Mouse (Mus musculus): ENCODE measurements around the gene Gm11549. TPM values are rescaled to one million over a fixed set of nuclear protein-coding genes. Genes with fewer than 3 reads are reported as not detected.

The Gm11549 gene
- polyA plus RNA-seq, 1 experiment from 2014 or later = not detected

GRCm38 (mm10) chr3:36544961-36545360 is 23.3 kb upstream of the Gm11549 start:
- Histone ChIP-seq H3K4me2 (ENCODE audit: low read depth, low read length) (no peak overlapping the region), H3K36me3 (ENCODE audit: control insufficient read depth, insufficient read depth) (no peaks in the 10 kb centered on the region), H3K4me1 (ENCODE audit: control insufficient read depth, low read depth, low read length) (no peaks in the 10 kb centered on the region), H3K27me3 (ENCODE audit: control insufficient read depth, insufficient read depth, low read depth, low read length) (no peaks in the 10 kb centered on the region), H3K4me3 (ENCODE audit: low read depth, low read length) (no peak overlapping the region), H3K9ac (ENCODE audit: low read depth, low read length) (no peak overlapping the region), H3K27ac (ENCODE audit: low read length) (no peak overlapping the region), H3K9me3 (replicated peaks; ENCODE audit: control insufficient read depth, low read length) (no peaks in the 10 kb centered on the region)
- 59% methylated on average over 3 of the region's 3 CpGs for WGBS (ENCODE audit: insufficient replicate concordance)
- no peak for ATAC-seq (ENCODE audit: low read depth)

- no peaks in the 10 kb centered on the region for H3K36me3 ChIP-seq (ENCODE audit: control insufficient read depth, insufficient read depth)
- no peak overlapping the region for H3K4me2 ChIP-seq (ENCODE audit: low read depth, low read length)
- 51% methylated on average over 2 of the region's 2 CpGs for WGBS (ENCODE audit: insufficient replicate concordance)
- ATAC-seq (ENCODE audit: low read depth) = no peak
- H3K27me3 ChIP-seq (ENCODE audit: control insufficient read depth, insufficient read depth, low read depth, low read length) = no peaks in the 10 kb centered on the region
- H3K27ac ChIP-seq (ENCODE audit: low read length) = no peak overlapping the region
- H3K4me1 ChIP-seq (ENCODE audit: control insufficient read depth, low read depth, low read length) = no peaks in the 10 kb centered on the region
- H3K9ac ChIP-seq (ENCODE audit: low read depth, low read length) = no peak overlapping the region
- H3K4me3 ChIP-seq (ENCODE audit: low read depth, low read length) = no peak overlapping the region
- no peaks in the 10 kb centered on the region for H3K9me3 ChIP-seq (replicated peaks; ENCODE audit: control insufficient read depth, low read length)
Measured at GRCm38 (mm10) chr3:36541399-36541798, 19.8 kb upstream of the Gm11549 start.

GRCm38 (mm10) chr3:36540756-36541155 is 19.1 kb upstream of the Gm11549 start:
- Histone ChIP-seq H3K36me3 (ENCODE audit: control insufficient read depth, insufficient read depth) (no peaks in the 10 kb centered on the region), H3K9ac (ENCODE audit: low read depth, low read length) (no peak overlapping the region), H3K4me3 (ENCODE audit: low read depth, low read length) (no peak overlapping the region), H3K4me2 (ENCODE audit: low read depth, low read length) (no peak overlapping the region), H3K27ac (ENCODE audit: low read length) (no peak overlapping the region), H3K4me1 (ENCODE audit: control insufficient read depth, low read depth, low read length) (no peaks in the 10 kb centered on the region), H3K9me3 (replicated peaks; ENCODE audit: control insufficient read depth, low read length) (no peaks in the 10 kb centered on the region), H3K27me3 (ENCODE audit: control insufficient read depth, insufficient read depth, low read depth, low read length) (no peaks in the 10 kb centered on the region)
- WGBS (ENCODE audit: insufficient replicate concordance) = 34% methylated on average over 2 of the region's 2 CpGs
- no peak for ATAC-seq (ENCODE audit: low read depth)

GRCm38 (mm10) chr3:36537701-36538470 is 16.3 kb upstream of the Gm11549 start:
- Histone ChIP-seq H3K4me2 (ENCODE audit: low read depth, low read length) (no peak overlapping the region), H3K27ac (ENCODE audit: low read length) (no peak overlapping the region), H3K36me3 (ENCODE audit: control insufficient read depth, insufficient read depth) (no peaks in the 10 kb centered on the region), H3K9ac (ENCODE audit: low read depth, low read length) (no peak overlapping the region), H3K27me3 (ENCODE audit: control insufficient read depth, insufficient read depth, low read depth, low read length) (no peaks in the 10 kb centered on the region), H3K4me1 (ENCODE audit: control insufficient read depth, low read depth, low read length) (peaks cover under 1% of the 10 kb centered on the region; the same call in 1 of the 2 replicates), H3K9me3 (replicated peaks; ENCODE audit: control insufficient read depth, low read length) (no peaks in the 10 kb centered on the region), H3K4me3 (ENCODE audit: low read depth, low read length) (no peak overlapping the region)
- WGBS (ENCODE audit: insufficient replicate concordance) = 65% methylated on average over 4 of the region's 4 CpGs
- ATAC-seq (ENCODE audit: low read depth) = no peak

GRCm38 (mm10) chr3:36536041-36536440 is 14.4 kb upstream of the Gm11549 start:
- Histone ChIP-seq H3K9me3 (replicated peaks; ENCODE audit: control insufficient read depth, low read length) (no peaks in the 10 kb centered on the region), H3K4me2 (ENCODE audit: low read depth, low read length) (no peak overlapping the region), H3K9ac (ENCODE audit: low read depth, low read length) (no peak overlapping the region), H3K36me3 (ENCODE audit: control insufficient read depth, insufficient read depth) (no peaks in the 10 kb centered on the region), H3K4me3 (ENCODE audit: low read depth, low read length) (no peak overlapping the region), H3K27ac (ENCODE audit: low read length) (no peak overlapping the region), H3K4me1 (ENCODE audit: control insufficient read depth, low read depth, low read length) (peaks cover 2% of the 10 kb centered on the region; the same call in 1 of the 2 replicates), H3K27me3 (ENCODE audit: control insufficient read depth, insufficient read depth, low read depth, low read length) (0 out of 2 replicates have a peak, but pooled peaks cover 3% of the 10 kb centered on the region)
- 68% methylated on average over 12 of the region's 12 CpGs for WGBS (ENCODE audit: insufficient replicate concordance)
- no peak for ATAC-seq (ENCODE audit: low read depth)

- Histone ChIP-seq H3K4me2 (ENCODE audit: low read depth, low read length) (no peak overlapping the region), H3K4me3 (ENCODE audit: low read depth, low read length) (no peak overlapping the region), H3K9ac (ENCODE audit: low read depth, low read length) (no peak overlapping the region), H3K36me3 (ENCODE audit: control insufficient read depth, insufficient read depth) (no peaks in the 10 kb centered on the region), H3K9me3 (replicated peaks; ENCODE audit: control insufficient read depth, low read length) (no peaks in the 10 kb centered on the region), H3K27ac (ENCODE audit: low read length) (no peak overlapping the region), H3K27me3 (ENCODE audit: control insufficient read depth, insufficient read depth, low read depth, low read length) (0 out of 2 replicates have a peak, but pooled peaks cover 3% of the 10 kb centered on the region), H3K4me1 (ENCODE audit: control insufficient read depth, low read depth, low read length) (peaks cover 2% of the 10 kb centered on the region; the same call in 1 of the 2 replicates)
- no peak for ATAC-seq (ENCODE audit: low read depth)
- 3% methylated on average over 1 of the region's 1 CpGs for whole genome bisulfite sequencing (ENCODE audit: insufficient replicate concordance)
Measured at GRCm38 (mm10) chr3:36533201-36533672, 11.6 kb upstream of the Gm11549 start.

- peaks cover 2% of the 10 kb centered on the region; the same call in 1 of the 2 replicates for H3K4me1 ChIP-seq (ENCODE audit: control insufficient read depth, low read depth, low read length)
- H3K9ac ChIP-seq (ENCODE audit: low read depth, low read length) = no peak overlapping the region
- H3K9me3 ChIP-seq (replicated peaks; ENCODE audit: control insufficient read depth, low read length) = no peaks in the 10 kb centered on the region
- H3K27me3 ChIP-seq (ENCODE audit: control insufficient read depth, insufficient read depth, low read depth, low read length) = 0 out of 2 replicates have a peak, but pooled peaks cover 3% of the 10 kb centered on the region
- no peaks in the 10 kb centered on the region for H3K36me3 ChIP-seq (ENCODE audit: control insufficient read depth, insufficient read depth)
- 34% methylated on average over 7 of the region's 7 CpGs for WGBS (ENCODE audit: insufficient replicate concordance)
- H3K4me3 ChIP-seq (ENCODE audit: low read depth, low read length) = no peak overlapping the region
- no peak overlapping the region for H3K27ac ChIP-seq (ENCODE audit: low read length)
- no peak for ATAC-seq (ENCODE audit: low read depth)
- H3K4me2 ChIP-seq (ENCODE audit: low read depth, low read length) = 0 out of 2 replicates have a peak overlapping the region, but pooled peaks have one; percentile 53
Measured at GRCm38 (mm10) chr3:36532738-36533137, 11.1 kb upstream of the Gm11549 start.

- Histone ChIP-seq H3K36me3 (ENCODE audit: control insufficient read depth, insufficient read depth) (no peaks in the 10 kb centered on the region), H3K27ac (ENCODE audit: low read length) (no peak overlapping the region), H3K4me1 (ENCODE audit: control insufficient read depth, low read depth, low read length) (peaks cover 2% of the 10 kb centered on the region; the same call in 1 of the 2 replicates), H3K4me3 (ENCODE audit: low read depth, low read length) (peak overlapping the region; percentile 47), H3K4me2 (ENCODE audit: low read depth, low read length) (peak overlapping the region; percentile 53), H3K9me3 (replicated peaks; ENCODE audit: control insufficient read depth, low read length) (no peaks in the 10 kb centered on the region), H3K27me3 (ENCODE audit: control insufficient read depth, insufficient read depth, low read depth, low read length) (0 out of 2 replicates have a peak, but pooled peaks cover 3% of the 10 kb centered on the region), H3K9ac (ENCODE audit: low read depth, low read length) (no peak overlapping the region)
- 6% methylated on average over 18 of the region's 18 CpGs for WGBS (ENCODE audit: insufficient replicate concordance)
- ATAC-seq (ENCODE audit: low read depth) = no peak
Measured at GRCm38 (mm10) chr3:36531979-36532542, 10.4 kb upstream of the Gm11549 start.

- ATAC-seq (ENCODE audit: low read depth) = no peak
- 0 out of 2 replicates have a peak, but pooled peaks cover 3% of the 10 kb centered on the region for H3K27me3 ChIP-seq (ENCODE audit: control insufficient read depth, insufficient read depth, low read depth, low read length)
- H3K36me3 ChIP-seq (ENCODE audit: control insufficient read depth, insufficient read depth) = no peaks in the 10 kb centered on the region
- no peak overlapping the region for H3K4me2 ChIP-seq (ENCODE audit: low read depth, low read length)
- no peak overlapping the region for H3K9ac ChIP-seq (ENCODE audit: low read depth, low read length)
- 57% methylated on average over 2 of the region's 2 CpGs for WGBS (ENCODE audit: insufficient replicate concordance)
- peaks cover 2% of the 10 kb centered on the region; the same call in 1 of the 2 replicates for H3K4me1 ChIP-seq (ENCODE audit: control insufficient read depth, low read depth, low read length)
- H3K9me3 ChIP-seq (replicated peaks; ENCODE audit: control insufficient read depth, low read length) = no peaks in the 10 kb centered on the region
- H3K4me3 ChIP-seq (ENCODE audit: low read depth, low read length) = no peak overlapping the region
- no peak overlapping the region for H3K27ac ChIP-seq (ENCODE audit: low read length)
Measured at GRCm38 (mm10) chr3:36531242-36531641, 9.6 kb upstream of the Gm11549 start.
